Mouse (Mus musculus) limb, embryonic 10.5 days (tissue): ENCODE data around the gene Optc. TPM values are rescaled to one million over a fixed set of nuclear protein-coding genes. Genes with fewer than 3 reads are reported as not detected.

ENCODE experiments used
- DNase-seq: peaks from one replicate; pipeline ENCODE4 v3.0.0-alpha.2; 2017; ENCODE audit warnings: low spot score
- H3K27ac ChIP-seq: fragments of 300-500 bp; sonication (generic); 2 replicates; pipeline ENCODE4 v1.5.1; 2016; ENCODE audit warnings: mild to moderate bottlenecking
- H3K27me3 ChIP-seq: fragments of 300-500 bp; sonication (generic); 2 replicates; pipeline ENCODE4 v1.6.1; 2016; ENCODE audit warnings: low read depth, mild to moderate bottlenecking; ENCODE audit not compliant: poor library complexity, severe bottlenecking
- H3K36me3 ChIP-seq: fragments of 300-500 bp; sonication (generic); 2 replicates; pipeline ENCODE4 v1.6.1; 2016; ENCODE audit warnings: mild to moderate bottlenecking, moderate library complexity
- H3K4me1 ChIP-seq: fragments of 300-500 bp; sonication (generic); 2 replicates; pipeline ENCODE4 v1.6.1; 2016
- H3K4me3 ChIP-seq: fragments of 300-500 bp; sonication (generic); 2 replicates; pipeline ENCODE4 v1.5.1; 2016; ENCODE audit warnings: mild to moderate bottlenecking, moderate library complexity
- H3K9me3 ChIP-seq: fragments of 300-500 bp; sonication (generic); replicated peaks from 2 replicates; pipeline ENCODE4 v1.6.1; 2016; ENCODE audit warnings: mild to moderate bottlenecking
- WGBS: fragments of 180-500 bp; shearing (Covaris S2); methylation state at CpG from one replicate; pipeline ENCODE4 v1.1.7; 2016; 5-methylcytosine and 5-hydroxymethylcytosine counted together
- polyA plus RNA-seq: library from polyadenylated mRNA; unstranded; fragments of >200 nt; fragmentation: Nextera tagmentation; extraction: Ambion mirVana; gene quantifications from 2 replicates; pipeline ENCODE4 v1.2.1, GENCODE M21; 2016

Optc gene
- polyA plus RNA-seq, 1 experiment from 2014 or later, result 0.24 TPM

DNA sequence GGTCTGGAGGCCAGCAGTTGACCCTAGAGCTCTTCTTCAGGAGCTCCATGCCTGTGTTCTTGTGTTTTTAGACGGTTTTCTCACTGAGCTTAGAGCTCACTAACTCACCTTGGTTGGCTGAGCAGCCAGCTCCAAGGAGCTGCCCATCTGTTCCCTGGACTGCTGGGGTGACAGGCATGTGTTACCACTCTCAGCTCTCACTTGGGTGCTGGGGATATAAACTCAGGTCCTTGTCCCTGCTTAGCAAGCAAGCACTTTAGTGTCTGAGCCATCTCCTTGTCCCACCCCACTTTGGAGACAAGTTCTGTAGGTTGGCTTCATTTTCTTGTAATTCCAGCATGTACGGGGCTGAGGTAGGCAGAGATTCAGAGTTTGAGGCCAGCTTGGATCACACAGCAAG is 38.6 kb downstream of the Optc start:
- no peak overlapping the region for H3K4me3 ChIP-seq
- H3K4me1 ChIP-seq, result no peaks in the 10 kb centered on the region
- no peak overlapping the region for H3K27ac ChIP-seq
- no peaks in the 10 kb centered on the region for H3K27me3 ChIP-seq
- H3K36me3 ChIP-seq, result no peaks in the 10 kb centered on the region
- no peak for DNase-seq
- H3K9me3 ChIP-seq, result no peaks in the 10 kb centered on the region
- WGBS, result 59% methylated on average over 2 of the region's 2 CpGs

DNA sequence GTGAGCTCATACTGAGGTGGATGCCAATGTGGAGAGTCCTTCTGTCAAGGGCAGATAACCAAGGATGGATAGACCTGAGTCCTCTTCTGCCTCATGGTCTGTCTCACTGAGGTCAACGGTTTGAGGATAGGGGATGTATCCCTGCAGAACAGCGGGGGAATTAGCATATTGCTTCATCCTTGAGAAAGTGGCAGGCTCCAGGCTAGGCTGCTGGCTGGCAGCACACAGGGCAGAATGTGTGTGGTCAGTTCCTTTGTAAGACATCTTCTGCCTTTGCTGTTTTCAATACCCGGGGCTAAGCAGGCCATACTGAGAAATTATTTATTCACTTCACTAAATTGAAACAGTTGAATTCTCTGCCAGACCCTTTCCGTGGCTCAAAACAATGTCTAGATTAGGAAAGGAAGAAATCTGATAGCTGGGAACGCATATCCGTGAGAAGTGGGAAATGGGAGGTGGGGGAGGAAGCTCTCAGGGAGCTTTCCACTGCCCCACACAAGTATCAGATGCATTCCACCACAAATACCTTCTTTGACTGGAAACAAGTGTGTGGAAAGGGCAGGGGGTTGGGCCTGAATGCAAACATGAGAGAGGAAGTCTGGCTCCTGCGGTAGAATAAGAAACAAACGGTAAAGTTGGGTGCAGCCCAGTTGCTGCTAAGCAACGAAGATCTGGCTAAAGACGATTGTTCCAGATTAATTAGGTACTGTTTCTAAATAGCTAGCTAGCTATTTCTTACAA is 44.4 kb downstream of the Optc start:
- peaks cover 20% of the 10 kb centered on the region for H3K27me3 ChIP-seq
- H3K4me3 ChIP-seq, result no peak overlapping the region
- no peaks in the 10 kb centered on the region for H3K9me3 ChIP-seq
- peak overlapping the region; percentile 61; the same call in 1 of the 2 replicates for H3K27ac ChIP-seq
- no peaks in the 10 kb centered on the region for H3K36me3 ChIP-seq
- H3K4me1 ChIP-seq, result peaks cover 24% of the 10 kb centered on the region
- 61% methylated on average over 10 of the region's 10 CpGs for WGBS
- no peak for DNase-seq

DNA sequence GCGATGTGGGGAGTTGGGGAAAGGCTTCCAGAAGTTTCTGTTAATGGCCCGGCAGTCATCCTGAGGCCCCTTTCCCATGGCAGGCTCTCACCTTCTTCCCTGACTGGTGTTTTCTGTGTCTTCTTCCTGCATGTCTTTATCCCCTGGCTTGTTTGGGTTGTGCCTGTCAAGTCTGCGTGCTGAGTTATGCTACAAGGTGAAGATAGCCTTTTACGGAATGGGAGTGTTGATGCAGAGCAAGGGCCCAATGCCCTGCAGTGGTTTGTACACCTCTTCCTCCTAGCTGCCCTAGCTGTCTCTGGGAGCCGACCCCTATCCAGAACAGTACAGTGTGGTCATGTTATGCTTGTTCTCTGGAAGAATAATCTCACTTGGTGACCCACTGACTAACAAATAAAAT is 46.8 kb downstream of the Optc start:
- no peak overlapping the region for H3K27ac ChIP-seq
- no peaks in the 10 kb centered on the region for H3K9me3 ChIP-seq
- H3K4me1 ChIP-seq, result peaks cover 37% of the 10 kb centered on the region
- H3K4me3 ChIP-seq, result no peak overlapping the region
- H3K36me3 ChIP-seq, result no peaks in the 10 kb centered on the region
- 81% methylated on average over 5 of the region's 5 CpGs for WGBS
- peaks cover 44% of the 10 kb centered on the region for H3K27me3 ChIP-seq
- no peak for DNase-seq

- H3K4me1 ChIP-seq, result peaks cover 47% of the 10 kb centered on the region
- H3K4me3 ChIP-seq, result no peak overlapping the region
- no peaks in the 10 kb centered on the region for H3K9me3 ChIP-seq
- H3K36me3 ChIP-seq, result no peaks in the 10 kb centered on the region
- H3K27ac ChIP-seq, result peak overlapping the region; percentile 31; the same call in 1 of the 2 replicates
- H3K27me3 ChIP-seq, result peaks cover 44% of the 10 kb centered on the region
- DNase-seq, result no peak
- WGBS, result 75% methylated on average over 20 of the region's 20 CpGs
Observed at GRCm38 (mm10) chr1:133859821-133860711, 47.7 kb downstream of the Optc start.

DNA sequence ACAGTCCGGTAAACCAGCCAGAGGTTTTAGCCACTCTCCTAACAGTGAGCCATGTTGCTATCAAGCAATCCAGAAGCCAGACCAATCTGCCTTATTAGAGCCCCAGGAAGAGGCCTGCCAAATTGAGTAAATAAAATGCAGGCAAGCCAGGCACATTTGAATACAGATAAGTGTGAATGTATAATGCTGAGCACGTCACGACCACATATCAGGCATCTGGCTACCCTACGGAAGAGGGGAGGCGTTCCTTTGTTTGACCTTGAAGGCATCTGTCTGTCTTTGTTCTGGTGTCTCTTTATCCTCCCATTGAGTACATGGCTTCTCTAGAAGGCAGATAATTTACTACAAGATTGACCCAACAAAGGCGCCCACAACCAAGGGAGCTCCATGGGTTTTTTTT is 48.5 kb downstream of the Optc start:
- Histone ChIP-seq H3K36me3 (no peaks in the 10 kb centered on the region), H3K27ac (no peak overlapping the region), H3K9me3 (no peaks in the 10 kb centered on the region), H3K4me1 (peaks cover 55% of the 10 kb centered on the region), H3K27me3 (peaks cover 48% of the 10 kb centered on the region), H3K4me3 (no peak overlapping the region)
- no peak for DNase-seq
- WGBS, result 86% methylated on average over 6 of the region's 6 CpGs

- H3K36me3 ChIP-seq, result no peaks in the 10 kb centered on the region
- DNase-seq, result no peak
- H3K4me1 ChIP-seq, result peaks cover 48% of the 10 kb centered on the region
- WGBS, result 78% methylated on average over 5 of the region's 5 CpGs
- H3K27ac ChIP-seq, result no peak overlapping the region
- no peak overlapping the region for H3K4me3 ChIP-seq
- H3K27me3 ChIP-seq, result peaks cover 63% of the 10 kb centered on the region
- no peaks in the 10 kb centered on the region for H3K9me3 ChIP-seq
Observed at GRCm38 (mm10) chr1:133857781-133858180, 50.0 kb downstream of the Optc start.

GRCm38 (mm10) chr1:133857171-133857570 is 50.6 kb downstream of the Optc start:
- no peak overlapping the region for H3K4me3 ChIP-seq
- H3K27ac ChIP-seq, result no peak overlapping the region
- no peaks in the 10 kb centered on the region for H3K36me3 ChIP-seq
- no peaks in the 10 kb centered on the region for H3K9me3 ChIP-seq
- peaks cover 50% of the 10 kb centered on the region for H3K4me1 ChIP-seq
- 93% methylated on average over 5 of the region's 5 CpGs for WGBS
- peaks cover 69% of the 10 kb centered on the region for H3K27me3 ChIP-seq
- DNase-seq, result no peak

DNA sequence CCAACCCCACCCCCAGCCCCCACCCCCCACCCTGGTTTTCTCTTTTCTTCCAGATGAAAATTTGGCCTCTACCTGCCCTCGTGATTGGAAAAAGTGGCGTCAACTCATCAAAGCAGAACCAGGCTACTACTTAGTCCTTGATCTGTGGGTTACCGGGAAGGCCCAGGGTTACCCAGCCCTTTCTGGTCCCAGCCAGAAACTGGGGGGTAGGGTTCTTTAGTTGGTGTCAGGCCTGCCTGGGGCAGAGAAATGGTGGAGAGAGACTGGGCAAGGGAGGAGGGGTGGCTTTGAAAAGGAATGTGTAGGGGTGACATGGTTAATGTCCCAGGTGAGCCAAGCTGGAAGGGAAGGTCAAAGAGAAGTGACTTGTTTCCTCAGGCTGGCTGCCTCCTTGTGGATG is 51.1 kb downstream of the Optc start:
- Histone ChIP-seq H3K4me3 (no peak overlapping the region), H3K36me3 (no peaks in the 10 kb centered on the region), H3K4me1 (peaks cover 53% of the 10 kb centered on the region), H3K9me3 (no peaks in the 10 kb centered on the region), H3K27me3 (peaks cover 74% of the 10 kb centered on the region), H3K27ac (no peak overlapping the region)
- DNase-seq, result no peak
- 41% methylated on average over 3 of the region's 3 CpGs for WGBS

DNA sequence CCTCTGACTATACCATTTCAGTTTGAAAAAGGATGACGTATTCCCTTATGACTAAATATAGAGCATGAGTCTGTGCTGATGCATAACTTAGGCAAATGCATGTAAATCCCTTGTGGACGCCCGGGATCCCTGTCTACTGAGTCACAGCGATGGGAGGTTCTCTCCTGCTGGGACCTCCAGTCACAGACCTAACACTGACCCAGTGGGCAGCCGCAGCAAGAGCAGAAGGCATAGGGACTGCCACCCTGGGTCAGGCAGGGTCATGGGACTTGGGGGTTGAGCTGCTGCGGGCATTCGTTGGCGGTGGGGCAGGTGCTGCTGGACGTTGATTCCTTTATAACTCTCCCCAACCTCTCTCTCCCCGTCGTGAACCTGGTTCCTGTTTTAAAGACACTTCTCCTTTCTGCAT is 51.7 kb downstream of the Optc start:
- DNase-seq, result no peak
- 9% methylated on average over 11 of the region's 11 CpGs for WGBS
- Histone ChIP-seq H3K4me3 (no peak overlapping the region), H3K36me3 (no peaks in the 10 kb centered on the region), H3K9me3 (no peaks in the 10 kb centered on the region), H3K27me3 (peaks cover 74% of the 10 kb centered on the region), H3K4me1 (peaks cover 53% of the 10 kb centered on the region), H3K27ac (no peak overlapping the region)

GRCm38 (mm10) chr1:133855274-133856017 is 52.4 kb downstream of the Optc start:
- DNase-seq, result peak; percentile 63
- Histone ChIP-seq H3K4me1 (peaks cover 51% of the 10 kb centered on the region), H3K27me3 (peaks cover 74% of the 10 kb centered on the region), H3K36me3 (no peaks in the 10 kb centered on the region), H3K9me3 (no peaks in the 10 kb centered on the region), H3K27ac (peak overlapping the region; percentile 72), H3K4me3 (peak overlapping the region; percentile 42)
- WGBS, result 1% methylated on average over 15 of the region's 15 CpGs

- no peaks in the 10 kb centered on the region for H3K36me3 ChIP-seq
- peaks cover 43% of the 10 kb centered on the region for H3K4me1 ChIP-seq
- 3% methylated on average over 17 of the region's 17 CpGs for WGBS
- peaks cover 68% of the 10 kb centered on the region for H3K27me3 ChIP-seq
- peak overlapping the region; percentile 72 for H3K27ac ChIP-seq
- no peaks in the 10 kb centered on the region for H3K9me3 ChIP-seq
- H3K4me3 ChIP-seq, result peak overlapping the region; percentile 42
- no peak for DNase-seq
Observed at GRCm38 (mm10) chr1:133854421-133855273, 53.2 kb downstream of the Optc start.
